Mouse (Mus musculus) testis, adult 10 weeks (tissue): Measurements from ENCODE around the gene Olfr424. TPM values are rescaled to one million over a fixed set of nuclear protein-coding genes. Genes with fewer than 3 reads are reported as not detected.

Source experiments
- polyA plus RNA-seq: library from polyadenylated mRNA; stranded (reverse); fragments of 350-450 nt; fragmentation: Illumina TruSeq; extraction: RNeasy Lipid Tissue Mini Kit (QIAGEN cat#74804); gene quantifications from one replicate; pipeline ENCODE4 v1.2.3, GENCODE M21; 2014; ENCODE audit warnings: low read depth, low replicate concordance

The Olfr424 gene
- polyA plus RNA-seq = not detected

DNA sequence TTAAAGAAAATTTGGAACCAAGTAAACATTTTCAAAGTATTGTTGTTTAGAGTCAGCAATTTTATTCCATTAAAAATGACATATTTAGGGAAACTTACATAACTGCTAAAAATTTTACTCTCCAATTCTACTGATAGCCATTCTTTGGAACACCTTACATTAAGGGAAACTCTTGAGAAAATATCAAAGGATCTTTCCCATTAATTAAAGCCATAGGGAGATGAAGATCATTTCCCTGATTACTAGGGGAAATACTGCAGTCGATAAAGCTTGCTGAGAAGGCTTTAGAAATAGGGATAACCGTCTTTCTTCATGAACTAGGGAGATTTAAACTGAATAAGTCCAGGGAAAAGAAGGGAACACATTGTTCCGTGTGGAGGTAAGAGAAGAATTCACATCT is at the start of gene Olfr424:
TSS of gene Olfr424 (plus strand) at position 301 of the 400 bp plus-strand sequence.

DNA sequence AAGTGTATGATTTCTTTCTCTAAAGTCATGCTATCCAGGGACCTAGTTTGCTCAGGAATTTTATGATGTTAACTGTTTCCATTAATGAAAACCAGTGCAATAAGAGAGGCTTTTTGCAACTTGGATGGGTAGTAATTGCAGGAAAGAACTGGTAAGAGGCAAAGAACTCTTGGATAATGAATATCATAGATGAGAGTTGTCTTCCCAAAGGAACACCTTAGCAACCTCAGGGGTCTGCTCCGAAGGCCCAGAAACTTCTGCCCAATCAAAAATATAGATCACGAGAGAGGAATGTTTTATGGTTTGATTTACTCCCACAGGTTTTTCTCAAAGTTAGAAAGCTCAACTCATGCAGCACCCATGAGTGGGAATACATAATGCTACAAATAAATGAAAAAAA is 47.3 kb upstream of the Olfr424 start, which contains the start of gene Olfr429:
TSS of gene Olfr429 (plus strand) at position 301 of the 400 bp plus-strand sequence.

DNA sequence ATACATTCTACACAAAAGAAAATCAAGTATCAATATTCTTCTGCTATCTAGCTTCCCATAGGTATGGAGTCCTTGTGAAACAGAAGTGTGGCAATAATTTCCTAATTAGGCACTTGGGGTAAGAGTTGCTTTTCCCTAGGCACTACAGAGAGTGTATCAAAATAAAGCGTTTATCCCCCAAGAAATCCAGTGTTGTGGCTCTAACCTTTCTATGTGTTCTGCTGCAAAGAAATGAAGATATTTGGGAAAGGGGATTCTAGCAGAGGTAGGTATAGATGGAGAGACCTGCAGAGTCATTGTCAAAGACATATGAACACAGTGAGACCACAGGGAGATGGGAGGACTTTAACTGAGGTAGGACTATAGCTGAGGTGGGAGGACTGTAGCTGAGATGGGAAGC is 34.7 kb upstream of the Olfr424 start, which contains the start of gene Olfr427:
TSS of gene Olfr427 (plus strand) at position 301 of the 400 bp plus-strand sequence.

DNA sequence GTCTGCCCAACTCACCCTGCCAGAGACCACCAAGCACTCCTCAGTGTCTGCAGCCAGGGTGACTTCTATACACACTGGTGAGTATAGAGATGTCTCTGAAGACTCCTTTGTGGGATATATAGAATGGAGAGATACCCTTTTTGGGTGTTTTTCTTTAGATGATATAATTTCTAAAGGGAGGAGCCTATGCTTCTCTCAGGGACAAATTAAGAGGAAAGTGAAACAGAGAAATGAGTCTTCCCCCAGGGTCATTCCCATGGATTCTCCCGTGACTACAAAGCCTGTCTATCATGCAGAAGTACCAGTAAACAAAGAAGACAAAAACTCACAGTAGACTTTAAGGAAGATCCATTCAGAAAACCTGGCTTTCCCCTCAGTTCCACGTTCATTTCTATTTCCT is 10.3 kb upstream of the Olfr424 start, which contains the start of gene Olfr231:
TSS of gene Olfr231 (minus strand) at position 101 of the 400 bp plus-strand sequence.

DNA sequence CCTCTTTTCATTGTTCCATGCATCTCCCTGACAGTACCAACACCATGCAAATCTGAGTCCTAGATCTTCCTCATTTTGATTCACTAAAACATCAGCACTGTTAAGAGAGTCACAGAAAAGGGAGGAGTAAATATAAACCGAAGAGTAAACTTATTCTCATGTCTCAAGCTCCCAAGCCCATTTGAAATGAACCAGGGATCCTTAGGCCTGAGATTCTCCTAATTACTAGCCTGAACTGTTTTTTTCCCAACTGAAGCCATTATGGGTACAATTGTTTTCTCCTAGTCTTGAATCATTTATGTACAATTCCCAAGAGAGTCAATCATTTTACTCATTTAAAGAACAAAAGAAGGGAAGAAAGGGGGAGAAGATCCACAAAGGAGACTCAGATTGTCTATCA is 24.0 kb downstream of the Olfr424 start, which contains the start of gene Olfr420:
TSS of gene Olfr420 (plus strand) at position 301 of the 400 bp plus-strand sequence.

DNA sequence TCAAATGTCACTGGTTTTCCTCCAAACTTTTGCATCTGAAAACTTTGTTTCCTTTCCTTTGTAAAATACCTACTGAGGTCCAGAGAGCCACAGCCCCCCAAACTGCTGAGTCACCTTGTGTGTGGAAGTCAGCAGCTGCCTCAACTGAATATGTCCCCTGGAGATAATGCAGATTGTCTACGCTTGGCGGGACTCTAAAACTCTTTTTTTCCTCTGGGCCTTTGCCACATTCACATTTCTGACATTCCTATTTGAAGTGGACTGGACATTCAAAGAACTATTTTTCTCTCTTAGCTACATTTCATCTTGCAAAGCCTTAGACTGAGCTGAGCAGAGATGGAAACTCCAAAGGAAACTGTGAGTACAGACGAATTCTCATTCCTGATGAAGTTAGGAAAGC is 41.3 kb downstream of the Olfr424 start, which contains the start of gene Spta1:
TSS of gene Spta1 (plus strand) at position 172 of the 400 bp plus-strand sequence.

Other genes with a start within 250 kb of the Olfr424 start
- gene Ifi211, start 218.5 kb upstream of the Olfr424 start, polyA plus RNA-seq = 1.7 TPM
- gene Mndal, start 189.0 kb upstream of the Olfr424 start, polyA plus RNA-seq = 5.1 TPM
- 5.7 TPM for gene Ifi203, start 188.8 kb upstream of the Olfr424 start, polyA plus RNA-seq
- gene Ifi202b, start 148.8 kb upstream of the Olfr424 start, polyA plus RNA-seq = 0.95 TPM
- gene Ifi205, start 99.7 kb upstream of the Olfr424 start, polyA plus RNA-seq = 0.45 TPM
- gene Olfr433, start 90.8 kb upstream of the Olfr424 start, polyA plus RNA-seq = not detected
- gene Olfr432, start 82.3 kb upstream of the Olfr424 start, polyA plus RNA-seq = not detected
- gene Olfr430, start 64.9 kb upstream of the Olfr424 start, polyA plus RNA-seq = not detected
- gene Olfr429, start 47.2 kb upstream of the Olfr424 start, polyA plus RNA-seq = not detected
- gene Olfr427, start 34.6 kb upstream of the Olfr424 start, polyA plus RNA-seq = not detected
- 0.04 TPM for gene Olfr231, start 10.4 kb upstream of the Olfr424 start, polyA plus RNA-seq
- gene Olfr420, start 24.1 kb downstream of the Olfr424 start, polyA plus RNA-seq = not detected
- gene Spta1, start 41.3 kb downstream of the Olfr424 start, polyA plus RNA-seq = 10.8 TPM
- not detected for gene Olfr419, start 120.5 kb downstream of the Olfr424 start, polyA plus RNA-seq
- gene Mptx1, start 199.0 kb downstream of the Olfr424 start, polyA plus RNA-seq = not detected
- gene Olfr417, start 233.6 kb downstream of the Olfr424 start, polyA plus RNA-seq = not detected